Comparison of ENCODE assay signal across 8 mouse cellular contexts in genomic region chr7:84687653-84688580, GRCm38 (mm10). TPM values are rescaled to one million over a fixed set of nuclear protein-coding genes. Genes with fewer than 3 reads are reported as not detected.
DNase-seq lines count a peak whose midpoint lies in the region; ATAC-seq lines count a peak whose summit lies in the region.

No protein-coding gene starts in this region.

- no peak for ATAC-seq in erythroblast, adult 5-6 weeks (replicated peaks; ENCODE audit: low FRiP score, poor library complexity, severe bottlenecking)
- ATAC-seq in midbrain, embryonic 11.5 days (ENCODE audit: low FRiP score): no peak
- no peak for ATAC-seq in midbrain, embryonic 14.5 days (ENCODE audit: low FRiP score, low TSS enrichment)
- no peak for ATAC-seq in intestine, embryonic 16.5 days
- peak; percentile 12; the same call in 1 of the 2 replicates for ATAC-seq in megakaryocyte progenitor cell, adult 5-6 weeks (replicated peaks; ENCODE audit: poor library complexity)

- no peaks in the 10 kb centered on the region for H3K9me3 ChIP-seq in erythroblast, embryonic 14.5 days (ENCODE audit: control insufficient read depth, low read length)
- no peaks in the 10 kb centered on the region for H3K9me3 ChIP-seq in midbrain, embryonic 11.5 days (ENCODE audit: control insufficient read depth, low read length)
- H3K9me3 ChIP-seq in midbrain, embryonic 14.5 days (ENCODE audit: control insufficient read depth, low read length): no peaks in the 10 kb centered on the region
- no peaks in the 10 kb centered on the region for H3K9me3 ChIP-seq in intestine, embryonic 16.5 days (ENCODE audit: control insufficient read depth, low read length)

- 0 out of 2 replicates have a peak overlapping the region, but pooled peaks have one; percentile 30 for H3K9ac ChIP-seq in midbrain, embryonic 11.5 days (ENCODE audit: low read length)
- H3K9ac ChIP-seq in midbrain, embryonic 14.5 days (replicated peaks; ENCODE audit: low read length): no peak overlapping the region
- no peak overlapping the region for H3K9ac ChIP-seq in intestine, embryonic 16.5 days (ENCODE audit: low read depth, low read length)

- WGBS in midbrain, embryonic 11.5 days: 70% methylated on average over 12 of the region's 12 CpGs
- WGBS in midbrain, embryonic 14.5 days: 73% methylated on average over 12 of the region's 12 CpGs
- 55% methylated on average over 12 of the region's 12 CpGs for WGBS in intestine, embryonic 16.5 days

- no peak for DNase-seq in midbrain, embryonic 11.5 days (ENCODE audit: low spot score, missing footprints)
- DNase-seq in midbrain, embryonic 14.5 days: no peak
- no peak for DNase-seq in urinary bladder, postnatal 14 days (ENCODE audit: low spot score)
- no peak for DNase-seq in left cerebral cortex, adult 9 months (ENCODE audit: low spot score in 2 of 2)

- peak overlapping the region; percentile 66 for H3K4me3 ChIP-seq in erythroblast, embryonic 14.5 days (replicated peaks)
- no peak overlapping the region; the same call in 1 of the 2 replicates for H3K4me3 ChIP-seq in midbrain, embryonic 11.5 days (ENCODE audit: low read depth, low read length)
- no peak overlapping the region for H3K4me3 ChIP-seq in midbrain, embryonic 14.5 days (replicated peaks; ENCODE audit: low read depth, low read length)
- H3K4me3 ChIP-seq in intestine, embryonic 16.5 days (ENCODE audit: low read length): peak overlapping the region; percentile 10; the same call in 1 of the 2 replicates

- peak overlapping the region; percentile 17; the same call in 1 of the 2 replicates for H3K4me2 ChIP-seq in midbrain, embryonic 11.5 days
- no peak overlapping the region for H3K4me2 ChIP-seq in midbrain, embryonic 14.5 days (ENCODE audit: low read length)
- peak overlapping the region; percentile 40 for H3K4me2 ChIP-seq in intestine, embryonic 16.5 days (ENCODE audit: low read depth, low read length)

- H3K4me1 ChIP-seq in erythroblast, embryonic 14.5 days (ENCODE audit: control insufficient read depth): peaks cover 65% of the 10 kb centered on the region
- H3K4me1 ChIP-seq in midbrain, embryonic 11.5 days (ENCODE audit: control insufficient read depth, insufficient read depth, low read length): peaks cover 4% of the 10 kb centered on the region; the same call in 1 of the 2 replicates
- H3K4me1 ChIP-seq in midbrain, embryonic 14.5 days (ENCODE audit: control insufficient read depth, insufficient read depth, low read length): 0 out of 2 replicates have a peak, but pooled peaks cover 3% of the 10 kb centered on the region
- H3K4me1 ChIP-seq in intestine, embryonic 16.5 days (ENCODE audit: control insufficient read depth, insufficient read depth, low read length): 0 out of 2 replicates have a peak, but pooled peaks cover 4% of the 10 kb centered on the region

- peaks cover 34% of the 10 kb centered on the region for H3K36me3 ChIP-seq in erythroblast, embryonic 14.5 days (ENCODE audit: control insufficient read depth)
- H3K36me3 ChIP-seq in midbrain, embryonic 11.5 days (ENCODE audit: control insufficient read depth, insufficient read depth, low read length): no peaks in the 10 kb centered on the region
- no peaks in the 10 kb centered on the region for H3K36me3 ChIP-seq in midbrain, embryonic 14.5 days (ENCODE audit: control insufficient read depth, insufficient read depth, low read length)
- H3K36me3 ChIP-seq in intestine, embryonic 16.5 days (ENCODE audit: control insufficient read depth, insufficient read depth, low read length): no peaks in the 10 kb centered on the region

- peaks cover under 1% of the 10 kb centered on the region for H3K27me3 ChIP-seq in erythroblast, embryonic 14.5 days (ENCODE audit: control insufficient read depth)
- no peaks in the 10 kb centered on the region for H3K27me3 ChIP-seq in midbrain, embryonic 11.5 days (ENCODE audit: control insufficient read depth, insufficient read depth, low read length)
- no peaks in the 10 kb centered on the region for H3K27me3 ChIP-seq in midbrain, embryonic 14.5 days (ENCODE audit: control insufficient read depth, insufficient read depth, low read length)
- no peaks in the 10 kb centered on the region for H3K27me3 ChIP-seq in intestine, embryonic 16.5 days (replicated peaks; ENCODE audit: control insufficient read depth, insufficient read depth, low read length)

- H3K27ac ChIP-seq in midbrain, embryonic 11.5 days (ENCODE audit: low read depth, low read length): no peak overlapping the region
- H3K27ac ChIP-seq in midbrain, embryonic 14.5 days (replicated peaks; ENCODE audit: low read depth, low read length): no peak overlapping the region
- peak overlapping the region; percentile 43; the same call in 1 of the 2 replicates for H3K27ac ChIP-seq in intestine, embryonic 16.5 days (ENCODE audit: low read length)

RNA-seq across cellular contexts. Expression of gene Zfand6, which starts 1.8 kb away (rescaled TPM):
- 8.4 and 10.1 TPM in 2 replicates for polyA plus RNA-seq in erythroblast, embryonic 14.5 days (2012)
- 436 and 450 TPM in 2 replicates for total RNA-seq in erythroblast, adult 5-6 weeks (2015; ENCODE audit: low replicate concordance)
- total RNA-seq in erythroblast, adult 5-6 weeks (2017; ENCODE audit: low replicate concordance): 548 and 626 TPM in 2 replicates
- polyA plus RNA-seq in midbrain, embryonic 11.5 days (2014; fragmentation: Nextera tagmentation; extraction: Ambion mirVana): 245 and 246 TPM in 2 replicates
- polyA plus RNA-seq in midbrain, embryonic 14.5 days (2014; fragmentation: Nextera tagmentation; extraction: Ambion mirVana): 180 and 206 TPM in 2 replicates
- polyA plus RNA-seq in intestine, embryonic 16.5 days (2015; fragmentation: Nextera tagmentation; extraction: Ambion mirVana): 160 and 163 TPM in 2 replicates
- total RNA-seq in megakaryocyte progenitor cell, adult 5-6 weeks (2015): 83.3 and 86.9 TPM in 2 replicates
- total RNA-seq in megakaryocyte progenitor cell, adult 5-6 weeks (2017): 62.8 and 71.7 TPM in 2 replicates

Comparison
In these comparisons a context has a peak if more than half of its experiments do, and no peak if none do; other contexts are left out.
1. H3K4me3 ChIP-seq: peak in erythroblast, embryonic 14.5 days (single experiment) and intestine, embryonic 16.5 days (single experiment); none in midbrain, embryonic 11.5 days (single experiment) and midbrain, embryonic 14.5 days (single experiment).
2. RNA of gene Zfand6, which starts 1.8 kb away (polyA plus RNA-seq): 245 to 246 TPM in midbrain, embryonic 11.5 days, 180 to 206 TPM in midbrain, embryonic 14.5 days and 160 to 163 TPM in intestine, embryonic 16.5 days; 8.4 to 10.1 TPM in erythroblast, embryonic 14.5 days; every median in the first group is over 10 times any median in the second.